Mouse (Mus musculus): ENCODE data around the gene Zfp341. TPM values are rescaled to one million over a fixed set of nuclear protein-coding genes. Genes with fewer than 3 reads are reported as not detected.

Gene Zfp341
- total and polyA plus RNA-seq, 2 experiments from 2014 or later = 1.5 to 7.7 TPM

GRCm38 (mm10) chr2:154614841-154615576, 1.9 kb downstream of the Zfp341 start:
- H3K27ac ChIP-seq (ENCODE audit: low read depth, low read length) = no peak overlapping the region

GRCm38 (mm10) chr2:154615674-154616073, 2.6 kb downstream of the Zfp341 start:
- Histone ChIP-seq H3K4me2 (ENCODE audit: low read depth, low read length, poor library complexity, severe bottlenecking) (no peak overlapping the region), H3K27me3 (ENCODE audit: insufficient read depth, low read length) (no peaks in the 10 kb centered on the region), H3K9me3 (ENCODE audit: low read length) (no peaks in the 10 kb centered on the region), H3K36me3 (ENCODE audit: insufficient read depth, low read length) (no peaks in the 10 kb centered on the region; the same call in 1 of the 2 replicates), H3K27ac (ENCODE audit: low read depth, low read length) (no peak overlapping the region), H3K4me3 (ENCODE audit: low read depth, low read length) (no peak overlapping the region), H3K9ac (replicated peaks; ENCODE audit: low read length, poor library complexity, severe bottlenecking) (no peak overlapping the region), H3K4me1 (ENCODE audit: insufficient read depth, low read length) (0 out of 2 replicates have a peak, but pooled peaks cover 8% of the 10 kb centered on the region)
- TF ChIP-seq CTCF (IDR thresholded peaks at IDR 0.05) = no peak
- ATAC-seq (ENCODE audit: low FRiP score) = no peak
- no peak for DNase-seq (ENCODE audit: low spot score)
- 92% methylated on average over 5 of the region's 5 CpGs for WGBS

More at GRCm38 (mm10) chr2:154614841-154615576, 1.9 kb downstream of the Zfp341 start:
- Histone ChIP-seq H3K36me3 (ENCODE audit: insufficient read depth, low read length) (no peaks in the 10 kb centered on the region; the same call in 1 of the 2 replicates), H3K4me1 (ENCODE audit: insufficient read depth, low read length) (0 out of 2 replicates have a peak, but pooled peaks cover 8% of the 10 kb centered on the region), H3K4me2 (ENCODE audit: low read depth, low read length, poor library complexity, severe bottlenecking) (peak overlapping the region; percentile 73), H3K27me3 (ENCODE audit: insufficient read depth, low read length) (no peaks in the 10 kb centered on the region), H3K9ac (replicated peaks; ENCODE audit: low read length, poor library complexity, severe bottlenecking) (no peak overlapping the region), H3K9me3 (ENCODE audit: low read length) (no peaks in the 10 kb centered on the region), H3K4me3 (ENCODE audit: low read depth, low read length) (no peak overlapping the region)
- TF ChIP-seq CTCF (IDR thresholded peaks at IDR 0.05) = no peak
- DNase-seq (ENCODE audit: low spot score) (peak; percentile 24), ATAC-seq (ENCODE audit: low FRiP score) (no peak)
- WGBS = 69% methylated on average over 19 of the region's 19 CpGs

DNA sequence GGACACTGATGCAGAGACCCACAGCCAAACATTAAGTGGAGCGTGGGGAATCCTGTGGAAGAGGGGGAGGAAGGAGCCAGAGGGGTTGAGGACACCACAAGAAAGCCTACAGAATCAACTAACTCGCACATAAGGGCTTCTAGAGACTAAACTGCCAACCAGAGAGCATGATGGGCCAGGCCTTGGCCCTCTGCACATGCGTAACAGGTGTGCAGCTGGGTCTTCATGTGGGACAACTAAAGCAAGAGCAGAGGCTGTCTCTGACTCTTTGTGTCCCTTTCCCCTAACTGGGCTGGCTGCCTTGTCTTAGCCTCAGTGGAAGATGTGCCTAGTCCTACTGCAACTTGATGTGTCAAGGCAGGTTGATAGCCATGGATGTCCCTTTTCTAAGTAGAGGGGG, 4.0 kb downstream of the Zfp341 start:
- no peak overlapping the region for H3K27ac ChIP-seq (ENCODE audit: low read depth, low read length)
- WGBS = 99% methylated on average over 3 of the region's 3 CpGs
- no peak for TF ChIP-seq CTCF (IDR thresholded peaks at IDR 0.05)
- H3K4me2 ChIP-seq (ENCODE audit: low read depth, low read length, poor library complexity, severe bottlenecking) = no peak overlapping the region
- no peak overlapping the region for H3K4me3 ChIP-seq (ENCODE audit: low read depth, low read length)
- no peaks in the 10 kb centered on the region; the same call in 1 of the 2 replicates for H3K36me3 ChIP-seq (ENCODE audit: insufficient read depth, low read length)
- no peak overlapping the region for H3K9ac ChIP-seq (replicated peaks; ENCODE audit: low read length, poor library complexity, severe bottlenecking)
- DNase-seq (ENCODE audit: low spot score) (no peak), ATAC-seq (ENCODE audit: low FRiP score) (no peak)
- no peaks in the 10 kb centered on the region for H3K9me3 ChIP-seq (ENCODE audit: low read length)
- H3K27me3 ChIP-seq (ENCODE audit: insufficient read depth, low read length) = no peaks in the 10 kb centered on the region
- 0 out of 2 replicates have a peak, but pooled peaks cover 8% of the 10 kb centered on the region for H3K4me1 ChIP-seq (ENCODE audit: insufficient read depth, low read length)

DNA sequence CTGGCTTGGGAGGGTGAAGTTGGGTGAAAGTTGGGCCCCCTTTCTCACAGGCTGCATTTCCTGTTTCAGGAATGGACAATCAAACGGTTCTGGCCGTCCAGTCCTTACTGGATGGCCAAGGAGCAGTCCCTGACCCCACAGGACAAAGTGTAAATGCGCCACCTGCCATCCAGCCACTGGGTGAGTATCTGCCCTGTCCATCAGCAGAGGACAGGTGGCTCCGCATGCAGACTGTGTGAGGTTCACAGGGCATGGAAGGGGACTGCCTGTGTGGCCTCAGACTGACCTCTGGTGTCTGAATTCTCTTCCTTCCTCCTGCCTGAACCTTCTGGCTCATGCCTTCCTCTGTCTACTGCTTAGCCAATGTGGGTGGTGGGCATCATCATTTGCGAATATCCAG, 8.6 kb downstream of the Zfp341 start:
- Histone ChIP-seq H3K4me2 (ENCODE audit: low read depth, low read length, poor library complexity, severe bottlenecking) (no peak overlapping the region), H3K36me3 (ENCODE audit: insufficient read depth, low read length) (peaks cover 14% of the 10 kb centered on the region), H3K9me3 (ENCODE audit: low read length) (no peaks in the 10 kb centered on the region), H3K4me1 (ENCODE audit: insufficient read depth, low read length) (no peaks in the 10 kb centered on the region), H3K4me3 (ENCODE audit: low read depth, low read length) (no peak overlapping the region), H3K27me3 (ENCODE audit: insufficient read depth, low read length) (no peaks in the 10 kb centered on the region), H3K9ac (replicated peaks; ENCODE audit: low read length, poor library complexity, severe bottlenecking) (no peak overlapping the region), H3K27ac (ENCODE audit: low read depth, low read length) (no peak overlapping the region)
- no peak for TF ChIP-seq CTCF (IDR thresholded peaks at IDR 0.05)
- ATAC-seq (ENCODE audit: low FRiP score) = no peak
- 78% methylated on average over 5 of the region's 5 CpGs for WGBS
- no peak for DNase-seq (ENCODE audit: low spot score)

- no peak overlapping the region for H3K4me3 ChIP-seq (ENCODE audit: low read depth, low read length)
- H3K9me3 ChIP-seq (ENCODE audit: low read length) = no peaks in the 10 kb centered on the region
- no peak for DNase-seq (ENCODE audit: low spot score)
- no peak overlapping the region for H3K4me2 ChIP-seq (ENCODE audit: low read depth, low read length, poor library complexity, severe bottlenecking)
- no peak for ATAC-seq (ENCODE audit: low FRiP score)
- peak; percentile 24; the same call in 1 of the 2 replicates for TF ChIP-seq CTCF (IDR thresholded peaks at IDR 0.05)
- no peaks in the 10 kb centered on the region for H3K27me3 ChIP-seq (ENCODE audit: insufficient read depth, low read length)
- H3K27ac ChIP-seq (ENCODE audit: low read depth, low read length) = no peak overlapping the region
- H3K9ac ChIP-seq (replicated peaks; ENCODE audit: low read length, poor library complexity, severe bottlenecking) = no peak overlapping the region
- no peaks in the 10 kb centered on the region for H3K4me1 ChIP-seq (ENCODE audit: insufficient read depth, low read length)
- peaks cover 32% of the 10 kb centered on the region for H3K36me3 ChIP-seq (ENCODE audit: insufficient read depth, low read length)
Measured at GRCm38 (mm10) chr2:154624137-154624536, 11.0 kb downstream of the Zfp341 start.

- peaks cover 57% of the 10 kb centered on the region for H3K36me3 ChIP-seq (ENCODE audit: insufficient read depth, low read length)
Measured at GRCm38 (mm10) chr2:154630531-154630930, 17.4 kb downstream of the Zfp341 start.

More at GRCm38 (mm10) chr2:154630531-154630930, 17.4 kb downstream of the Zfp341 start:
- Histone ChIP-seq H3K9ac (replicated peaks; ENCODE audit: low read length, poor library complexity, severe bottlenecking) (no peak overlapping the region), H3K4me2 (ENCODE audit: low read depth, low read length, poor library complexity, severe bottlenecking) (no peak overlapping the region), H3K4me3 (ENCODE audit: low read depth, low read length) (no peak overlapping the region), H3K27ac (ENCODE audit: low read depth, low read length) (no peak overlapping the region), H3K9me3 (ENCODE audit: low read length) (no peaks in the 10 kb centered on the region), H3K27me3 (ENCODE audit: insufficient read depth, low read length) (no peaks in the 10 kb centered on the region), H3K4me1 (ENCODE audit: insufficient read depth, low read length) (no peaks in the 10 kb centered on the region)
- 78% methylated on average over 5 of the region's 5 CpGs for WGBS
- no peak for ATAC-seq (ENCODE audit: low FRiP score)
- no peak for DNase-seq (ENCODE audit: low spot score)
- no peak for TF ChIP-seq CTCF (IDR thresholded peaks at IDR 0.05)
